Mouse (Mus musculus) midbrain, postnatal 0 days (tissue): ENCODE data around the gene Mttp. TPM values are rescaled to one million over a fixed set of nuclear protein-coding genes. Genes with fewer than 3 reads are reported as not detected.
A peak's percentile ranks its signal among the peaks of the same experiment; 100 is the strongest.

Experiments used
- ATAC-seq: fragments of 200-750 bp; cut with Nextera tagmentation; 2 replicates; pipeline ENCODE4 v1.8.0; 2017; ENCODE audit warnings: moderate number of reproducible peaks, mild to moderate bottlenecking, moderate TSS enrichment, moderate library complexity; ENCODE audit not compliant: low FRiP score
- DNase-seq: peaks from one replicate; pipeline ENCODE4 v3.0.0-alpha.2; 2015; ENCODE audit warnings: low spot score
- H3K27ac ChIP-seq: fragments of 300-500 bp; sonication (generic); 2 replicates; pipeline ENCODE4 v1.5.1; 2014; ENCODE audit warnings: low read depth, mild to moderate bottlenecking, low read length, mixed read lengths
- H3K27me3 ChIP-seq: fragments of 300-500 bp; sonication (generic); 2 replicates; pipeline ENCODE4 v1.6.1; 2014; ENCODE audit warnings: low read length, control low read depth, mixed read lengths; ENCODE audit not compliant: insufficient read depth
- H3K36me3 ChIP-seq: fragments of 300-500 bp; sonication (generic); 2 replicates; pipeline ENCODE4 v1.6.1; 2014; ENCODE audit warnings: low read length, control low read depth, mixed read lengths; ENCODE audit not compliant: insufficient read depth
- H3K4me1 ChIP-seq: fragments of 300-500 bp; sonication (generic); 2 replicates; pipeline ENCODE4 v1.6.1; 2014; ENCODE audit warnings: mild to moderate bottlenecking, control low read depth, antibody characterized with exemption, low read length, mixed read lengths; ENCODE audit not compliant: insufficient read depth
- H3K4me2 ChIP-seq: fragments of 300-500 bp; sonication (generic); 2 replicates; pipeline ENCODE4 v1.6.1; 2014; ENCODE audit warnings: low read depth, mild to moderate bottlenecking, low read length, mixed read lengths; ENCODE audit not compliant: poor library complexity, severe bottlenecking
- H3K4me3 ChIP-seq: fragments of 300-500 bp; sonication (generic); 2 replicates; pipeline ENCODE4 v1.5.1; 2014; ENCODE audit warnings: low read depth, mild to moderate bottlenecking, low read length, moderate library complexity
- H3K9ac ChIP-seq: fragments of 300-500 bp; sonication (generic); replicated peaks from 2 replicates; pipeline ENCODE4 v1.6.1; 2014; ENCODE audit warnings: mild to moderate bottlenecking, low read length, moderate library complexity, mixed read lengths; ENCODE audit not compliant: poor library complexity, severe bottlenecking
- H3K9me3 ChIP-seq: fragments of 300-500 bp; sonication (generic); 2 replicates; pipeline ENCODE4 v1.6.1; 2016; ENCODE audit warnings: low read length, control low read depth
- CTCF ChIP-seq: IDR thresholded peaks from 2 replicates; pipeline ENCODE4 v1.5.1; 2016; ENCODE audit warnings: antibody characterized with exemption, mild to moderate bottlenecking
- WGBS: fragments of 180-500 bp; shearing (Covaris S2); extraction: QIAGEN DNeasy Blood & Tissue Kit; methylation state at CpG from one replicate; pipeline ENCODE4 v1.1.7; 2014; 5-methylcytosine and 5-hydroxymethylcytosine counted together
- polyA plus RNA-seq: library from polyadenylated mRNA; unstranded; fragments of >200 nt; fragmentation: Nextera tagmentation; extraction: Ambion mirVana; gene quantifications from 2 replicates; pipeline ENCODE4 v1.2.1, GENCODE M21; 2015
- total RNA-seq: library from RNA; depleted of rRNA; stranded (reverse); fragments of >200 nt; gene quantifications from 2 replicates; pipeline ENCODE4 v1.2.3, GENCODE M21; 2014

Mttp gene
- total and polyA plus RNA-seq, 2 experiments from 2014 or later, result 4.9 to 6.7 TPM

DNA sequence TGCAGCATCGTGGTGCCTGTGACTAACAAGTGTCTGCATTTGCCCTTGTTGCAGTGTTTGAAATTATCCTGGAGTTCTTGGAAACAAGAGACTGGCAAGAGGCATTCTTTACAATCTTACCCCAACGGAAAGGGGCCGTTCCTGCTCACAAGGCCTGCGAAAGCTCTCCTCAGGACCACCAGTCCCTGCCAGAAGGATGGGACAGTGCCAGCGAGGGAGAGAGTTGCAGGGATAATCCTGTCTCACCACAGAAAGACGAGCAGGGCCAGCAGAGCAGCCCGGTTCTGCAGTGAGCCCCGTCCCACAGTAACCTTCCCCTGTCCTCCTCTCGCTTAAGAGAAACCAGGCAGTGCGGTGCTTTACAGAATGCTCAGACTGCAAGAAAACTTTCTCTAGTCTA lies 11.9 kb upstream of the Mttp start:
- TF ChIP-seq CTCF, result no peak
- no peaks in the 10 kb centered on the region for H3K4me1 ChIP-seq
- H3K27ac ChIP-seq, result 0 out of 2 replicates have a peak overlapping the region, but pooled peaks have one; percentile 9
- DNase-seq (peak; percentile 30), ATAC-seq (0 out of 2 replicates have a peak, but pooled peaks have one; percentile 16)
- 64% methylated on average over 10 of the region's 10 CpGs for WGBS
- no peaks in the 10 kb centered on the region for H3K36me3 ChIP-seq
- no peak overlapping the region for H3K4me2 ChIP-seq
- no peaks in the 10 kb centered on the region for H3K9me3 ChIP-seq
- H3K27me3 ChIP-seq, result no peaks in the 10 kb centered on the region
- no peak overlapping the region for H3K4me3 ChIP-seq
- H3K9ac ChIP-seq, result no peak overlapping the region

DNA sequence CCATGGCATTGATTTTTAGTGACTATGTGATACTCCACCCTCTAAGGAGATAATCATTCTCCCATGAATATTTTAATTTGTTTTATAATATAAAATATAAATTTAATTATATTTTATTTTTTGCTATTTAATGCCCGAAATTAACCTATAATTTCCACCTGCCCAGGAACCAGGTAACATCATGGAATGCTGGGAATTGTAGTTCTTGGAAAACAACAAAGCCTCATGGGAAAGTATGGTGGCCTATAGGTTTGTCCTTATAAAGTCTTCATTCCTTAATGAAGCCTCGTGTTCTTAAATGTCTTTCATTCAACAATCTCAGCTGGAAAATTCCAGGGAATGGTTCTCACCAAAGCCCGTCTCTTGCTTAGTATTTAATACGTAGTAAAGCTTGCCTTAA lies 10.3 kb upstream of the Mttp start:
- DNase-seq, result no peak
- no peaks in the 10 kb centered on the region for H3K36me3 ChIP-seq
- H3K27ac ChIP-seq, result no peak overlapping the region
- H3K4me2 ChIP-seq, result no peak overlapping the region
- ATAC-seq, result no peak
- no peak overlapping the region for H3K4me3 ChIP-seq
- no peaks in the 10 kb centered on the region for H3K27me3 ChIP-seq
- no peaks in the 10 kb centered on the region for H3K9me3 ChIP-seq
- WGBS, result 89% methylated on average over 4 of the region's 4 CpGs
- no peak for TF ChIP-seq CTCF
- H3K9ac ChIP-seq, result no peak overlapping the region
- no peaks in the 10 kb centered on the region for H3K4me1 ChIP-seq

GRCm38 (mm10) chr3:138148811-138149210 lies 4.0 kb upstream of the Mttp start:
- H3K27me3 ChIP-seq, result no peaks in the 10 kb centered on the region

GRCm38 (mm10) chr3:138144060-138144641 lies 617 bp downstream of the Mttp start:
- ATAC-seq, result no peak
- under 1% methylated on average over 18 of the region's 18 CpGs for WGBS
- Histone ChIP-seq H3K9ac (peak overlapping the region; percentile 71), H3K36me3 (no peaks in the 10 kb centered on the region), H3K4me2 (peak overlapping the region; percentile 60), H3K9me3 (no peaks in the 10 kb centered on the region), H3K27me3 (no peaks in the 10 kb centered on the region), H3K4me1 (no peaks in the 10 kb centered on the region), H3K27ac (peak overlapping the region; percentile 94), H3K4me3 (peak overlapping the region; percentile 57)
- DNase-seq, result peak; percentile 27
- TF ChIP-seq CTCF, result no peak

More at GRCm38 (mm10) chr3:138148811-138149210, 4.0 kb upstream of the Mttp start:
- Histone ChIP-seq H3K4me1 (no peaks in the 10 kb centered on the region), H3K4me2 (no peak overlapping the region), H3K9me3 (no peaks in the 10 kb centered on the region), H3K36me3 (peaks cover 4% of the 10 kb centered on the region; the same call in 1 of the 2 replicates), H3K9ac (no peak overlapping the region), H3K4me3 (no peak overlapping the region), H3K27ac (no peak overlapping the region)
- ATAC-seq (no peak), DNase-seq (no peak)
- TF ChIP-seq CTCF, result no peak
- 92% methylated on average over 2 of the region's 2 CpGs for WGBS

DNA sequence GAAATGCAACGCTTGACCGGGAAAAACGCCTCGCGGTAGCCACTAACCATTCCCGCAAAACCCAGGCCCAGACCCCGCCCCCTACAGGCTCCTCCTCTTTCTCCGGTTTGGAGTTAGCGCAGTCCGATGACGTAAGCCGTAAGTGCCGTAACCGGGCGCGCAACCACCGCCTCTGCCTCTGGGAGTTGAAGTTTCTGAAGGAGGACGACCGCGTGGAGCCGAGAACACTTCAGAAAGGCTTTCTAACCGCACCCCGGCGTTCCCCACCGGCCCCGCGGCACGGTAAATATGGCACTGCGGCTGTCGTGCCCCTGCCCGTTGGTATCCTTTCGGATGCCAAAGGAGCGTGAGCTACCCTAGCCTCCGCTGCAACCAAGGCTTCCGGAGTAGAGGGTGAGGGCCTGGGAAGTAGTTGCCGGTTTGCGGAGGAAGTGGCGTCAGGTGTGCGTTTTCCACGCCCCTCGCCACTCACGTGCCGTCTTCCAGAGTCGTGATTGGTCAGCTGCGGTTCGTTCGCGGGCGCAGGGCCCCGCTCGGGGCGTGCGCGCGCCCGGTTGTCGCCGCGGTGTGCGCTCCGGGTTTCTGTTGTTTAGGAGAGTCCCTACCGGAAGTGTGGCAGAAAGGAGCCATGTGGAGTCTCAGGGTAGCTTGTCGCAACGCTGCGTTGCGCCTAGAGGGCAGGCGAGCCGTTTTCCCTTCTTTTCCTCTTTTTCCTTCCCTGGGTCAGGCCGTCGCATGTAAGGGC lies 1.3 kb downstream of the Mttp start, which contains the start of gene Trmt10a:
Trmt10a (plus strand) TSS at position 134 of the 745 bp plus-strand sequence.
- peak; percentile 98 for DNase-seq
- no peaks in the 10 kb centered on the region for H3K9me3 ChIP-seq
- peak within 1 kb of the TSS; percentile 57 for H3K4me3 ChIP-seq
- H3K36me3 ChIP-seq, result no peaks in the 10 kb centered on the region
- peak within 1 kb of the TSS; percentile 94 for H3K27ac ChIP-seq
- H3K4me2 ChIP-seq, result peak within 1 kb of the TSS; percentile 60
- no peaks in the 10 kb centered on the region for H3K4me1 ChIP-seq
- WGBS, result under 1% methylated on average over 70 of the region's 70 CpGs
- H3K27me3 ChIP-seq, result no peaks in the 10 kb centered on the region
- TF ChIP-seq CTCF, result peak; percentile 66
- peak; percentile 98 for ATAC-seq
- H3K9ac ChIP-seq, result peak within 1 kb of the TSS; percentile 74

DNA sequence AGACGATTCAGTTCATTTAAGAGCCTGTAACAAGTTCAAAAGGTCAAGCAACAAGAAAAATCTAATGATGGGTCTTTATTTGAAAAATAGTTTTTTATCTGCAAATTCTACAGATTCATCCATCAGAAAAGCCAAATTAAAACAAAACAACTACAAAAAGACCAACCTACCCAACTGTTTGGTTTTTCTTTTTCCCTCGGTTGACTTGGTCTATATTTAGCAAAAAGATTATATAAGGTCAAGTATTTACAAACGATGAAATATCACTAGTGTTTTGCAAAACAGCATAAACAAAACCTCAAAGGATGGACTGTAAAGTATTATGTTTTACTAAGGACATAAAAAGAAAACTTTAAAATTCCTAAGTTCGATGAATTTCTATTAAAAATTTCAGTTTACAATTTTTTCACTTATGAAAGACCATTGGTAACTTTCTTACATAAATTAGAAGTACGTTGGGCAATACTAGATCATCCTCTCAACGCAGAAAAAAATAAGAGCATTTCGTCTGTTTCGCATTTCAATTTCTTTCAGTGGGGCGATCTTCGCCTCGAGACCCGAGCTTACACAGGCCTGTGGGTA lies 1.9 kb downstream of the Mttp start:
- H3K4me3 ChIP-seq, result peak overlapping the region; percentile 57
- H3K4me2 ChIP-seq, result peak overlapping the region; percentile 39
- peak overlapping the region; percentile 74 for H3K9ac ChIP-seq
- no peaks in the 10 kb centered on the region for H3K36me3 ChIP-seq
- no peak for ATAC-seq
- peak overlapping the region; percentile 94 for H3K27ac ChIP-seq
- 7% methylated on average over 12 of the region's 12 CpGs for WGBS
- no peak for DNase-seq
- no peaks in the 10 kb centered on the region for H3K9me3 ChIP-seq
- TF ChIP-seq CTCF, result no peak
- no peaks in the 10 kb centered on the region for H3K4me1 ChIP-seq
- H3K27me3 ChIP-seq, result no peaks in the 10 kb centered on the region
